21 mouse cellular contexts compared by ENCODE assay signal in the genomic region with DNA sequence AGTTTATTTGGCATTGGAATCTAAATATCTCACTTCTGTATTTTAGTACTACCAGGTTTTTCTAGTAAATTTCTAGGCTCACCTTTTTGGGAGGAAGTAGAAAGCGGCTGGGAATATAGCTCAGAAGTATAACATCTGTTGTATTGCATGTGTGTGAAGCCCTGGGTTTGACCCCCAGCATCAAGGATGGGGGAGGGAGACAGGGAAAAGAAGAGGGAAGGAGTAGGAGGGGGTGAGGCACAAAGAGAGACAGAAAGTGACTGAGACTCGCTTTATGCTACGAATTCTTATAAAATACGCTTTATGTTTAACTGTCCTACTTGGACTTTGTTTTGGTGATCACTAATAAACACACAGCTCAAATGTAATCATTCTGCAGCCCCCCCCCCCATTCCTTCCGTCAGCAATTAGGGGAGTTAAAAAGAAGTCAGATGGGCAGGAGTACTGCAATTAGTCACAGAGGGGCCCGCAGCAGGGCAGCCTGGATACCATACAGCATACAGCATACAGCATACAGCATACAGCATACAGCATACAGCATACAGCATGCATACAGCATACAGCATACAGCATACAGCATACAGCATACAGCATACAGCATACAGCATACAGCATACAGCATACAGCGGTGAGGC. TPM values are rescaled to one million over a fixed set of nuclear protein-coding genes. Genes with fewer than 3 reads are reported as not detected.
DNase-seq lines count a peak whose midpoint lies in the region; ATAC-seq and TF ChIP-seq lines count a peak whose summit lies in the region.
"Had no signal": no experiment of that assay in that cellular context is flagged by ENCODE, and none has a peak within 500 bp of the region (broad histone marks: within the 10 kb centered on the region; RNA-seq: fewer than 3 reads in every experiment).

No protein-coding gene starts in this region.

- ATAC-seq in intestine, embryonic 14.5 days (replicated peaks; ENCODE audit: low FRiP score, low TSS enrichment, low read depth) = no peak
- no peak for ATAC-seq in intestine, postnatal 0 days
- no peak for ATAC-seq in megakaryocyte, adult 5-6 weeks (ENCODE audit: poor library complexity, severe bottlenecking)
- ATAC-seq in embryonic facial prominence, embryonic 11.5 days (replicated peaks; ENCODE audit: insufficient number of reproducible peaks, low FRiP score, low TSS enrichment, low read depth) = no peak
- ATAC-seq in intestine, embryonic 15.5 days = peak; percentile 67
- ATAC-seq: CD4-positive, CD25-positive, alpha-beta regulatory T cell, adult 4 months; forebrain, embryonic 15.5 days; hindbrain, postnatal 0 days; inflammation-experienced regulatory T-cells, adult 6 months had no signal

- no peak overlapping the region for H3K4me2 ChIP-seq in intestine, embryonic 14.5 days (ENCODE audit: low read length)
- no peak overlapping the region for H3K4me2 ChIP-seq in intestine, postnatal 0 days (replicated peaks; ENCODE audit: low read depth)
- H3K4me2 ChIP-seq in embryonic facial prominence, embryonic 11.5 days (ENCODE audit: low read depth, low read length) = no peak overlapping the region
- no peak overlapping the region for H3K4me2 ChIP-seq in intestine, embryonic 15.5 days (replicated peaks)
- H3K4me2 ChIP-seq: forebrain, embryonic 15.5 days; heart, embryonic 11.5 days; hindbrain, embryonic 14.5 days had no signal

- H3K36me3 ChIP-seq in intestine, embryonic 14.5 days (ENCODE audit: control insufficient read depth, insufficient read depth, low read length) = peaks cover 46% of the 10 kb centered on the region
- H3K36me3 ChIP-seq in intestine, postnatal 0 days (ENCODE audit: control insufficient read depth, insufficient read depth) = peaks cover 42% of the 10 kb centered on the region
- peaks cover 84% of the 10 kb centered on the region for H3K36me3 ChIP-seq in megakaryocyte, embryonic 14.5 days (replicated peaks; ENCODE audit: low read length)
- no peaks in the 10 kb centered on the region; the same call in 1 of the 2 replicates for H3K36me3 ChIP-seq in embryonic facial prominence, embryonic 11.5 days (replicated peaks; ENCODE audit: control insufficient read depth, insufficient read depth, low read depth, low read length)
- H3K36me3 ChIP-seq in intestine, embryonic 15.5 days = 0 out of 2 replicates have a peak, but pooled peaks cover 8% of the 10 kb centered on the region
- H3K36me3 ChIP-seq: forebrain, embryonic 15.5 days had no signal

- H3K27me3 ChIP-seq in intestine, embryonic 14.5 days (replicated peaks; ENCODE audit: control insufficient read depth, insufficient read depth, low read length) = no peaks in the 10 kb centered on the region
- no peaks in the 10 kb centered on the region for H3K27me3 ChIP-seq in intestine, postnatal 0 days (replicated peaks; ENCODE audit: control insufficient read depth, insufficient read depth, low read length)
- no peaks in the 10 kb centered on the region for H3K27me3 ChIP-seq in megakaryocyte, embryonic 14.5 days (replicated peaks)
- H3K27me3 ChIP-seq in embryonic facial prominence, embryonic 11.5 days (ENCODE audit: control insufficient read depth, insufficient read depth, low read length) = no peaks in the 10 kb centered on the region
- no peaks in the 10 kb centered on the region for H3K27me3 ChIP-seq in intestine, embryonic 15.5 days (replicated peaks)
- H3K27me3 ChIP-seq: forebrain, embryonic 15.5 days had no signal

- DNase-seq in intestine, embryonic 14.5 days (ENCODE audit: low spot score) = no peak
- peak; percentile 23 for DNase-seq in embryonic facial prominence, embryonic 11.5 days (ENCODE audit: low spot score)
- DNase-seq in adrenal gland, postnatal 14 days = no peak
- DNase-seq in gastrocnemius, postnatal 25 days = no peak
- DNase-seq: adrenal gland, adult 2 months; adrenal gland, postnatal 25 days; cerebellum, adult 18-20 months; cerebellum, adult 9-10 months; cerebellum, postnatal 14 days; gastrocnemius, postnatal 36 days had no signal

- peak overlapping the region; percentile 51; the same call in 1 of the 2 replicates for H3K27ac ChIP-seq in intestine, embryonic 14.5 days (ENCODE audit: low read depth)
- no peak overlapping the region for H3K27ac ChIP-seq in intestine, postnatal 0 days (ENCODE audit: low read depth, low read length)
- H3K27ac ChIP-seq in embryonic facial prominence, embryonic 11.5 days (replicated peaks; ENCODE audit: low read depth, low read length) = no peak overlapping the region
- no peak overlapping the region for H3K27ac ChIP-seq in intestine, embryonic 15.5 days
- H3K27ac ChIP-seq: forebrain, embryonic 15.5 days; hindbrain, embryonic 10.5 days; hindbrain, embryonic 14.5 days; hindbrain, postnatal 0 days had no signal

- TF ChIP-seq CTCF in intestine, postnatal 0 days (IDR thresholded peaks at IDR 0.05; ENCODE audit: low read depth) = no peak

- H3K9ac ChIP-seq in intestine, embryonic 14.5 days (ENCODE audit: low read length) = no peak overlapping the region
- no peak overlapping the region for H3K9ac ChIP-seq in intestine, postnatal 0 days (ENCODE audit: low read depth, low read length)
- H3K9ac ChIP-seq in embryonic facial prominence, embryonic 11.5 days (replicated peaks; ENCODE audit: low read length) = no peak overlapping the region
- no peak overlapping the region for H3K9ac ChIP-seq in intestine, embryonic 15.5 days
- H3K9ac ChIP-seq: forebrain, embryonic 15.5 days; hindbrain, embryonic 14.5 days had no signal

- no peaks in the 10 kb centered on the region; the same call in 1 of the 2 replicates for H3K4me1 ChIP-seq in intestine, embryonic 14.5 days (replicated peaks; ENCODE audit: control insufficient read depth, insufficient read depth, low read length)
- H3K4me1 ChIP-seq in intestine, postnatal 0 days (replicated peaks; ENCODE audit: control insufficient read depth, insufficient read depth, low read length) = no peaks in the 10 kb centered on the region
- H3K4me1 ChIP-seq in megakaryocyte, embryonic 14.5 days = peaks cover 12% of the 10 kb centered on the region
- no peaks in the 10 kb centered on the region for H3K4me1 ChIP-seq in embryonic facial prominence, embryonic 11.5 days (ENCODE audit: control insufficient read depth, insufficient read depth, low read length)
- H3K4me1 ChIP-seq in intestine, embryonic 15.5 days (replicated peaks) = 0 out of 2 replicates have a peak, but pooled peaks cover 4% of the 10 kb centered on the region
- H3K4me1 ChIP-seq: forebrain, embryonic 15.5 days had no signal

- H3K4me3 ChIP-seq in intestine, embryonic 14.5 days (ENCODE audit: low read depth, low read length) = no peak overlapping the region
- no peak overlapping the region for H3K4me3 ChIP-seq in intestine, postnatal 0 days (ENCODE audit: low read depth, low read length)
- H3K4me3 ChIP-seq in megakaryocyte, embryonic 14.5 days (replicated peaks) = peak overlapping the region; percentile 28
- H3K4me3 ChIP-seq in embryonic facial prominence, embryonic 11.5 days (ENCODE audit: low read depth, low read length) = no peak overlapping the region
- H3K4me3 ChIP-seq in intestine, embryonic 15.5 days (replicated peaks) = no peak overlapping the region
- H3K4me3 ChIP-seq: forebrain, embryonic 15.5 days; hindbrain, embryonic 10.5 days had no signal

- WGBS in intestine, embryonic 14.5 days = 51% methylated on average over 7 of the region's 7 CpGs
- 64% methylated on average over 7 of the region's 7 CpGs for WGBS in intestine, postnatal 0 days
- 63% methylated on average over 7 of the region's 7 CpGs for WGBS in embryonic facial prominence, embryonic 11.5 days
- WGBS in intestine, embryonic 15.5 days = 49% methylated on average over 7 of the region's 7 CpGs

- no peaks in the 10 kb centered on the region for H3K9me3 ChIP-seq in intestine, embryonic 14.5 days (ENCODE audit: control insufficient read depth, low read length)
- no peaks in the 10 kb centered on the region for H3K9me3 ChIP-seq in intestine, postnatal 0 days (ENCODE audit: control insufficient read depth)
- H3K9me3 ChIP-seq in megakaryocyte, embryonic 14.5 days = no peaks in the 10 kb centered on the region
- no peaks in the 10 kb centered on the region for H3K9me3 ChIP-seq in embryonic facial prominence, embryonic 11.5 days (replicated peaks; ENCODE audit: control insufficient read depth, low read length)
- H3K9me3 ChIP-seq in intestine, embryonic 15.5 days = no peaks in the 10 kb centered on the region
- H3K9me3 ChIP-seq: forebrain, embryonic 15.5 days; hindbrain, embryonic 10.5 days had no signal

RNA-seq across cellular contexts. Expression of a gene that starts 16.8 kb away (rescaled TPM):
- 15.1 and 19.2 TPM in 2 replicates for polyA plus RNA-seq in intestine, embryonic 14.5 days (2014; fragmentation: Nextera tagmentation; extraction: Ambion mirVana)
- polyA plus RNA-seq in intestine, postnatal 0 days (2015; fragmentation: Nextera tagmentation; extraction: Ambion mirVana) = 5.0 and 5.6 TPM in 2 replicates
- polyA plus RNA-seq in megakaryocyte, embryonic 14.5 days (2012; ENCODE audit: insufficient read depth, low replicate concordance) = 0.68 TPM in 1 of 2 replicates, not detected in the other
- total RNA-seq in megakaryocyte, adult 5-6 weeks (2015) = 2.1 and 2.7 TPM in 2 replicates
- 5.8 and 6.4 TPM in 2 replicates for total RNA-seq in megakaryocyte, adult 5-6 weeks (2017)
- polyA plus RNA-seq in embryonic facial prominence, embryonic 11.5 days (2014; fragmentation: Nextera tagmentation; extraction: Ambion mirVana) = 15.8 and 17.4 TPM in 2 replicates
- 12.1 and 14.1 TPM in 2 replicates for polyA plus RNA-seq in intestine, embryonic 15.5 days (2015; fragmentation: Nextera tagmentation; extraction: Ambion mirVana)
- 8.2 and 8.4 TPM in 2 replicates for total RNA-seq in adrenal gland, postnatal 14 days (2021)
- total RNA-seq in gastrocnemius, postnatal 25 days (2021) = 1 to 10 TPM; 2.9 to 3.4 TPM
